Mouse (Mus musculus) lung, postnatal 0 days (tissue): Measurements from ENCODE around the gene Uspl1.

Experiments
- CTCF ChIP-seq: IDR thresholded peaks from 2 replicates; pipeline ENCODE4 v1.5.1; 2016; ENCODE audit warnings: antibody characterized with exemption, mild to moderate bottlenecking
- EP300 ChIP-seq: IDR thresholded peaks from 2 replicates; pipeline ENCODE4 v1.6.1; 2016; ENCODE audit warnings: antibody characterized with exemption, mild to moderate bottlenecking, control low read depth

DNA sequence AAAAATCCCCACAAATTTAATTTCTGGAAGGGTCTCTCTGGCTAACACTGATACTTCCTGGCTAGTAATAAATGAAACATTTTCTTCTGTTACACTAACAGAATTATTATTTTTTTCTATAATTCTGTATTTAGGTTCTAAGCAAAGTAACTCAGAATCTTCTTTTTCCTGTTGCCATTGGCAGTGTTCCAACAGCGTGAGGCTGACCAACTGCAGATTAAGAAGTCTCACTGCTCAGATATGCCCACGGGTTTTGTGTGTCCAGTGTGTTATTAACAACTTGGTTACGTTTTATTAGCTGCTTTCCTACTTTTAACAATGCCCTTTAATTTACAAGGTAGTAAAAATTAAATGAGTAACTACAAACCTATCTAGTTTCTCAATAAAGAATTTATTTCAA lies 46.7 kb upstream of the Uspl1 start:
- TF ChIP-seq CTCF (no peak), EP300 (no peak)
